Mouse (Mus musculus): ENCODE data around the gene Elane. TPM values are rescaled to one million over a fixed set of nuclear protein-coding genes. Genes with fewer than 3 reads are reported as not detected.
"Not testable (repeated sequence)": the region's sequence is repeated elsewhere in the genome, so short reads cannot be mapped to it uniquely, and the experiment has no call there.

Gene Elane
- polyA plus RNA-seq, 1 experiment: 162 TPM

GRCm38 (mm10) chr10:79892451-79893118, 6.5 kb downstream of the Elane start:
- H3K4me3 ChIP-seq (replicated peaks; ENCODE audit: control insufficient read depth, low read depth, low read length); H3K27ac ChIP-seq (ENCODE audit: control insufficient read depth, insufficient read depth, low read depth, low read length, poor library complexity); H3K4me1 ChIP-seq (ENCODE audit: control insufficient read depth, insufficient read depth, low read length): not testable (repeated sequence)
- WGBS: 44% methylated on average over 22 of the region's 22 CpGs
- TF ChIP-seq CTCF (IDR thresholded peaks at IDR 0.05; ENCODE audit: control insufficient read depth, insufficient read depth, low read length): peak; percentile 88

- TF ChIP-seq CTCF (IDR thresholded peaks at IDR 0.05; ENCODE audit: control insufficient read depth, insufficient read depth, low read length): no peak
- TF ChIP-seq POLR2A (IDR thresholded peaks at IDR 0.05; ENCODE audit: borderline replicate concordance, control insufficient read depth, low read depth, low read length): no peak
- WGBS: 92% methylated on average over 16 of the region's 16 CpGs
Measured at GRCm38 (mm10) chr10:79896306-79896705, 10.3 kb downstream of the Elane start.

GRCm38 (mm10) chr10:79896814-79897213, 10.8 kb downstream of the Elane start:
- TF ChIP-seq CTCF (IDR thresholded peaks at IDR 0.05; ENCODE audit: control insufficient read depth, insufficient read depth, low read length): no peak
- TF ChIP-seq POLR2A (IDR thresholded peaks at IDR 0.05; ENCODE audit: borderline replicate concordance, control insufficient read depth, low read depth, low read length): no peak
- no peak overlapping the region for H3K4me3 ChIP-seq (replicated peaks; ENCODE audit: control insufficient read depth, low read depth, low read length)
- H3K4me1 ChIP-seq (ENCODE audit: control insufficient read depth, insufficient read depth, low read length): no peaks in the 10 kb centered on the region
- 70% methylated on average over 13 of the region's 13 CpGs for WGBS
- H3K27ac ChIP-seq (ENCODE audit: control insufficient read depth, insufficient read depth, low read depth, low read length, poor library complexity): no peak overlapping the region

More at GRCm38 (mm10) chr10:79896306-79896705, 10.3 kb downstream of the Elane start:
- H3K4me1 ChIP-seq (ENCODE audit: control insufficient read depth, insufficient read depth, low read length): no peaks in the 10 kb centered on the region
- H3K27ac ChIP-seq (ENCODE audit: control insufficient read depth, insufficient read depth, low read depth, low read length, poor library complexity): no peak overlapping the region
- no peak overlapping the region for H3K4me3 ChIP-seq (replicated peaks; ENCODE audit: control insufficient read depth, low read depth, low read length)

GRCm38 (mm10) chr10:79897316-79898245, 11.5 kb downstream of the Elane start:
- TF ChIP-seq POLR2A (IDR thresholded peaks at IDR 0.05; ENCODE audit: borderline replicate concordance, control insufficient read depth, low read depth, low read length) (no peak), CTCF (IDR thresholded peaks at IDR 0.05; ENCODE audit: control insufficient read depth, insufficient read depth, low read length) (no peak)
- 73% methylated on average over 20 of the region's 20 CpGs for WGBS
- Histone ChIP-seq H3K27ac (ENCODE audit: control insufficient read depth, insufficient read depth, low read depth, low read length, poor library complexity) (no peak overlapping the region), H3K4me3 (replicated peaks; ENCODE audit: control insufficient read depth, low read depth, low read length) (no peak overlapping the region), H3K4me1 (ENCODE audit: control insufficient read depth, insufficient read depth, low read length) (no peaks in the 10 kb centered on the region)

- TF ChIP-seq CTCF (IDR thresholded peaks at IDR 0.05; ENCODE audit: control insufficient read depth, insufficient read depth, low read length): peak; percentile 21; the same call in 1 of the 2 replicates
- no peak for TF ChIP-seq POLR2A (IDR thresholded peaks at IDR 0.05; ENCODE audit: borderline replicate concordance, control insufficient read depth, low read depth, low read length)
- Histone ChIP-seq H3K4me3 (replicated peaks; ENCODE audit: control insufficient read depth, low read depth, low read length) (no peak overlapping the region), H3K27ac (ENCODE audit: control insufficient read depth, insufficient read depth, low read depth, low read length, poor library complexity) (no peak overlapping the region), H3K4me1 (ENCODE audit: control insufficient read depth, insufficient read depth, low read length) (no peaks in the 10 kb centered on the region)
- WGBS: 72% methylated on average over 2 of the region's 2 CpGs
Measured at GRCm38 (mm10) chr10:79900951-79901410, 14.9 kb downstream of the Elane start.

GRCm38 (mm10) chr10:79906712-79907111, 20.7 kb downstream of the Elane start:
- Histone ChIP-seq H3K4me3 (replicated peaks; ENCODE audit: control insufficient read depth, low read depth, low read length) (no peak overlapping the region), H3K4me1 (ENCODE audit: control insufficient read depth, insufficient read depth, low read length) (peaks cover 4% of the 10 kb centered on the region), H3K27ac (ENCODE audit: control insufficient read depth, insufficient read depth, low read depth, low read length, poor library complexity) (no peak overlapping the region)
- TF ChIP-seq POLR2A (IDR thresholded peaks at IDR 0.05; ENCODE audit: borderline replicate concordance, control insufficient read depth, low read depth, low read length) (no peak), CTCF (IDR thresholded peaks at IDR 0.05; ENCODE audit: control insufficient read depth, insufficient read depth, low read length) (no peak)
- 94% methylated on average over 9 of the region's 9 CpGs for WGBS

GRCm38 (mm10) chr10:79907415-79907814, 21.4 kb downstream of the Elane start:
- 91% methylated on average over 10 of the region's 10 CpGs for WGBS
- TF ChIP-seq CTCF (IDR thresholded peaks at IDR 0.05; ENCODE audit: control insufficient read depth, insufficient read depth, low read length): no peak
- no peak for TF ChIP-seq POLR2A (IDR thresholded peaks at IDR 0.05; ENCODE audit: borderline replicate concordance, control insufficient read depth, low read depth, low read length)
- H3K4me3 ChIP-seq (replicated peaks; ENCODE audit: control insufficient read depth, low read depth, low read length): no peak overlapping the region
- peaks cover 4% of the 10 kb centered on the region for H3K4me1 ChIP-seq (ENCODE audit: control insufficient read depth, insufficient read depth, low read length)
- no peak overlapping the region for H3K27ac ChIP-seq (ENCODE audit: control insufficient read depth, insufficient read depth, low read depth, low read length, poor library complexity)
